In genomic region chr3:142106227-142106626, GRCm38 (mm10) we compare ENCODE assay signal across 18 mouse cellular contexts.
"Had no signal": no experiment of that assay in that cellular context is flagged by ENCODE, and none has a peak within 500 bp of the region (broad histone marks: within the 10 kb centered on the region; RNA-seq: fewer than 3 reads in every experiment).

No protein-coding gene starts in this region.

- H3K4me3 ChIP-seq: intestine, embryonic 15.5 days; kidney, embryonic 15.5 days; left cerebral cortex, adult 2 months; lung, embryonic 15.5 days; midbrain, embryonic 12.5 days; midbrain, embryonic 15.5 days; neural tube, embryonic 12.5 days; neural tube, embryonic 15.5 days had no signal

- H3K4me1 ChIP-seq: intestine, embryonic 15.5 days; midbrain, embryonic 15.5 days; neural tube, embryonic 12.5 days had no signal

- DNase-seq: kidney, adult 11 months; kidney, adult 8-10 months; kidney, postnatal 10 days; kidney, postnatal 36 days; liver, postnatal 0 days; thymus, adult 2 months; thymus, postnatal 14 days; thymus, postnatal 4 days had no signal

- H3K27me3 ChIP-seq: intestine, embryonic 15.5 days; kidney, embryonic 15.5 days; lung, embryonic 15.5 days; midbrain, embryonic 12.5 days; midbrain, embryonic 15.5 days; neural tube, embryonic 12.5 days; neural tube, embryonic 15.5 days had no signal

- H3K9me3 ChIP-seq: intestine, embryonic 15.5 days; kidney, embryonic 15.5 days; midbrain, embryonic 12.5 days; midbrain, embryonic 15.5 days; neural tube, embryonic 12.5 days; neural tube, embryonic 15.5 days had no signal

- H3K27ac ChIP-seq: intestine, embryonic 15.5 days; kidney, embryonic 15.5 days; left cerebral cortex, adult 2 months; liver, embryonic 14.5 days; lung, embryonic 15.5 days; macrophage; midbrain, embryonic 12.5 days; midbrain, embryonic 15.5 days; neural tube, embryonic 12.5 days; neural tube, embryonic 15.5 days had no signal

- H3K9ac ChIP-seq: intestine, embryonic 15.5 days; kidney, embryonic 15.5 days; liver, embryonic 14.5 days; liver, postnatal 0 days; lung, embryonic 15.5 days; midbrain, embryonic 12.5 days; midbrain, embryonic 15.5 days; neural tube, embryonic 12.5 days; neural tube, embryonic 15.5 days had no signal

- H3K36me3 ChIP-seq: intestine, embryonic 15.5 days; lung, embryonic 15.5 days; midbrain, embryonic 12.5 days; midbrain, embryonic 15.5 days; neural tube, embryonic 12.5 days; neural tube, embryonic 15.5 days had no signal

- H3K4me2 ChIP-seq: intestine, embryonic 15.5 days; kidney, embryonic 15.5 days; lung, embryonic 15.5 days; midbrain, embryonic 12.5 days; midbrain, embryonic 15.5 days; neural tube, embryonic 12.5 days; neural tube, embryonic 15.5 days had no signal

- ATAC-seq: intestine, embryonic 15.5 days; liver, postnatal 0 days; midbrain, embryonic 15.5 days had no signal
